Mouse (Mus musculus): ENCODE data around the gene Bckdk. TPM values are rescaled to one million over a fixed set of nuclear protein-coding genes. Genes with fewer than 3 reads are reported as not detected.

Bckdk gene
- polyA plus RNA-seq, 1 experiment from 2014 or later, result 32.5 TPM

GRCm38 (mm10) chr7:127899997-127900396 is 3.9 kb upstream of the Bckdk start:
- no peak overlapping the region for H3K9ac ChIP-seq (replicated peaks)

DNA sequence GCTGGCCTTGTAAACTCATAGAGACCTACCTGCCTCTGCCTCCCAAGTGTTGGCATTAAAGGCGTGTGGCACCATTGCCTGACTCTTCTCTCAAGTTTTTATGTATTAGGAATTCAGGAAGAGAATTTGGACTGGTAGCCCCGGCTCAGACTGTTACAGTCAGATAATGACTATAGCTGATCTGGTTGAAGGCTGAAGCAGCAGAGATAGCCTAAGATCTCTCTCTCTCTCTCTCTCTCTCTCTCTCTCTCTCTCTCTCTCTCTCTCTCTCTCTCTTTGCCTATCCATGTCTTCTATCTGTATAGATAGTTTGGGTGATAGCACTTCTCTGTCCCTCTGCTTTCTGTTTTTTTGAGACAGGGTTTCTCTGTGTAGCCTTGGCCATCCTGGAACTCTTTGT is 2.1 kb upstream of the Bckdk start:
- 55% methylated on average over 2 of the region's 2 CpGs for WGBS (ENCODE audit: insufficient replicate concordance)
- no peak for TF ChIP-seq CTCF (IDR thresholded peaks at IDR 0.05; ENCODE audit: low read depth)
- TF ChIP-seq EP300 (IDR thresholded peaks at IDR 0.05; ENCODE audit: low read depth), result no peak
- ATAC-seq (no peak), DNase-seq (no peak)
- Histone ChIP-seq H3K36me3 (replicated peaks; ENCODE audit: insufficient read depth, low read length) (peaks cover 15% of the 10 kb centered on the region), H3K9ac (replicated peaks) (no peak overlapping the region), H3K27me3 (ENCODE audit: insufficient read depth, low read length) (no peaks in the 10 kb centered on the region), H3K27ac (ENCODE audit: low read depth) (no peak overlapping the region), H3K4me1 (ENCODE audit: insufficient read depth) (peaks cover 32% of the 10 kb centered on the region), H3K4me3 (ENCODE audit: low read depth, low read length) (no peak overlapping the region), H3K4me2 (ENCODE audit: low read depth, low read length) (no peak overlapping the region), H3K9me3 (ENCODE audit: low read length) (no peaks in the 10 kb centered on the region)

More at GRCm38 (mm10) chr7:127899997-127900396, 3.9 kb upstream of the Bckdk start:
- Histone ChIP-seq H3K4me1 (ENCODE audit: insufficient read depth) (peaks cover 36% of the 10 kb centered on the region), H3K27ac (ENCODE audit: low read depth) (no peak overlapping the region), H3K9me3 (ENCODE audit: low read length) (no peaks in the 10 kb centered on the region), H3K36me3 (replicated peaks; ENCODE audit: insufficient read depth, low read length) (no peaks in the 10 kb centered on the region; the same call in 1 of the 2 replicates), H3K27me3 (ENCODE audit: insufficient read depth, low read length) (no peaks in the 10 kb centered on the region), H3K4me2 (ENCODE audit: low read depth, low read length) (no peak overlapping the region; the same call in 1 of the 2 replicates), H3K4me3 (ENCODE audit: low read depth, low read length) (no peak overlapping the region)
- no peak for ATAC-seq
- no peak for DNase-seq
- 21% methylated on average over 7 of the region's 7 CpGs for WGBS (ENCODE audit: insufficient replicate concordance)
- TF ChIP-seq CTCF (IDR thresholded peaks at IDR 0.05; ENCODE audit: low read depth) (no peak), EP300 (IDR thresholded peaks at IDR 0.05; ENCODE audit: low read depth) (no peak)

GRCm38 (mm10) chr7:127907939-127908338 is 4.1 kb downstream of the Bckdk start:
- Histone ChIP-seq H3K9ac (replicated peaks) (no peak overlapping the region), H3K27ac (ENCODE audit: low read depth) (no peak overlapping the region), H3K4me2 (ENCODE audit: low read depth, low read length) (no peak overlapping the region), H3K27me3 (ENCODE audit: insufficient read depth, low read length) (no peaks in the 10 kb centered on the region), H3K36me3 (replicated peaks; ENCODE audit: insufficient read depth, low read length) (peaks cover 46% of the 10 kb centered on the region), H3K4me1 (ENCODE audit: insufficient read depth) (peaks cover 13% of the 10 kb centered on the region), H3K4me3 (ENCODE audit: low read depth, low read length) (no peak overlapping the region), H3K9me3 (ENCODE audit: low read length) (no peaks in the 10 kb centered on the region)
- ATAC-seq (no peak), DNase-seq (no peak)
- WGBS (ENCODE audit: insufficient replicate concordance), result 90% methylated on average over 12 of the region's 12 CpGs
- TF ChIP-seq EP300 (IDR thresholded peaks at IDR 0.05; ENCODE audit: low read depth) (no peak), CTCF (IDR thresholded peaks at IDR 0.05; ENCODE audit: low read depth) (no peak)

GRCm38 (mm10) chr7:127908656-127909055 is 4.8 kb downstream of the Bckdk start:
- H3K4me2 ChIP-seq (ENCODE audit: low read depth, low read length), result no peak overlapping the region
- TF ChIP-seq EP300 (IDR thresholded peaks at IDR 0.05; ENCODE audit: low read depth) (no peak), CTCF (IDR thresholded peaks at IDR 0.05; ENCODE audit: low read depth) (no peak)
- DNase-seq (no peak), ATAC-seq (no peak)
- 76% methylated on average over 4 of the region's 4 CpGs for WGBS (ENCODE audit: insufficient replicate concordance)
- no peak overlapping the region for H3K9ac ChIP-seq (replicated peaks)
- H3K36me3 ChIP-seq (replicated peaks; ENCODE audit: insufficient read depth, low read length), result peaks cover 46% of the 10 kb centered on the region
- H3K9me3 ChIP-seq (ENCODE audit: low read length), result no peaks in the 10 kb centered on the region
- no peak overlapping the region for H3K4me3 ChIP-seq (ENCODE audit: low read depth, low read length)
- H3K4me1 ChIP-seq (ENCODE audit: insufficient read depth), result peaks cover 19% of the 10 kb centered on the region
- H3K27me3 ChIP-seq (ENCODE audit: insufficient read depth, low read length), result no peaks in the 10 kb centered on the region
- no peak overlapping the region for H3K27ac ChIP-seq (ENCODE audit: low read depth)

DNA sequence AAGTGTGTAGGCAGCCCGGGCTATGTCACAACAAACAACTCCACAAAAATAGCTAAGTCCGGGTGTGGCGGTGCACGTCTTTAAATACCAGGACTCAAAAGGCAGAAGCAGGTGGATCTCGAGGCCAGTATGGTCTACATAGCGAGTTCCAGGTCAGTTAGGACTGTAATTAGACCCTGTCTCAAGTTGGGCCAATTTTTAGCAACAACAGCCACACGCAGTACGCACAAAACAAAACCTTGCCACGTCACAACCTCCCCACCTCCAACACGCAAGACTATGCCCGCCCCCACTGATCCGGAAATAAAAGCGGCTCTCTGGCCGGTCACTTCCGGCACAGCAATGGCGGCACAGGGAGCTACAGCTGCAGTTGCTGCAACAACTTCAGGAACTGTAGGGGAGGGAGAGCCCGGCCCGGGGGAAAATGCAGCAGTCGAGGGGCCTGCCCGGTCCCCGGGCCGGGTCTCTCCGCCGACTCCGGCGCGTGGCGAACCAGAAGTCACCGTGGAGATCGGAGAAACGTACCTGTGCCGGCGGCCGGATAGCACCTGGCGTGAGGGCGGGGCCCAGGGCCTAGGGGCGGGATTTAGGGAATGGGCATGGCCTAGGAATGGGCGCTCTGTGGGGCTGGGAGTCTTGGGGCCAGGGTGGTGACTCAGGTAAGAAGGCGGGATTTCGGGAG is 8.4 kb downstream of the Bckdk start, which contains the start of gene Kat8:
Gene Kat8, plus strand, starts transcription at position 327 of the 682 bp plus-strand sequence.
- H3K9ac ChIP-seq (replicated peaks), result peak within 1 kb of the TSS; percentile 83

DNA sequence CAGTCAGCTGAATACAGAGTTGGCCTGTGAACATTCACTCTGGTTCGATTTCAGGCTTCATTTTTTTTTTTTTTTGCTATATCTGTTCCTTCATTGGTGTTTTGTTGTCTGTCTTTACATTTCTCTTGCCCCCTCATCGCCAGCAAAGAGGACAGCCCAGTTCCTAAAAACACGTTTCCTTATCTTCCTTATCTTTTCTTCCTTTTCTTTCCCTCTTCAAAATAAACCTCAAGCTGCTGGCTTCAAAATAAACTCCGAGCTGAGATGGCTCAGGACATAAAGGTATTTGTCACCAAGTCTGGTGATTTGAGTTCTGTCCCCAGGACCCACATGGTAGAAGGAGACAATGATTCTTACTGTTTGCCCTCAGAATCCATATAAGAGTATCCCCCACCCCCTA is 9.1 kb downstream of the Bckdk start:
- DNase-seq (no peak), ATAC-seq (no peak)
- TF ChIP-seq CTCF (IDR thresholded peaks at IDR 0.05; ENCODE audit: low read depth) (no peak), EP300 (IDR thresholded peaks at IDR 0.05; ENCODE audit: low read depth) (no peak)
- no peaks in the 10 kb centered on the region for H3K27me3 ChIP-seq (ENCODE audit: insufficient read depth, low read length)
- H3K9ac ChIP-seq (replicated peaks), result peak overlapping the region; percentile 83
- peak overlapping the region; percentile 83 for H3K27ac ChIP-seq (ENCODE audit: low read depth)
- H3K9me3 ChIP-seq (ENCODE audit: low read length), result no peaks in the 10 kb centered on the region
- H3K4me3 ChIP-seq (ENCODE audit: low read depth, low read length), result peak overlapping the region; percentile 95
- H3K4me1 ChIP-seq (ENCODE audit: insufficient read depth), result peaks cover 10% of the 10 kb centered on the region
- peak overlapping the region; percentile 83 for H3K4me2 ChIP-seq (ENCODE audit: low read depth, low read length)
- H3K36me3 ChIP-seq (replicated peaks; ENCODE audit: insufficient read depth, low read length), result peaks cover 31% of the 10 kb centered on the region
- 4% methylated on average over 4 of the region's 4 CpGs for WGBS (ENCODE audit: insufficient replicate concordance)

More for the DNA sequence above, 8.4 kb downstream of the Bckdk start, which contains the start of gene Kat8:
- TF ChIP-seq EP300 (IDR thresholded peaks at IDR 0.05; ENCODE audit: low read depth) (peak; percentile 66), CTCF (IDR thresholded peaks at IDR 0.05; ENCODE audit: low read depth) (no peak)
- Histone ChIP-seq H3K4me3 (ENCODE audit: low read depth, low read length) (peak within 1 kb of the TSS; percentile 95), H3K9me3 (ENCODE audit: low read length) (no peaks in the 10 kb centered on the region), H3K27me3 (ENCODE audit: insufficient read depth, low read length) (no peaks in the 10 kb centered on the region), H3K27ac (ENCODE audit: low read depth) (peak within 1 kb of the TSS; percentile 83), H3K4me1 (ENCODE audit: insufficient read depth) (peaks cover 10% of the 10 kb centered on the region), H3K4me2 (ENCODE audit: low read depth, low read length) (peak within 1 kb of the TSS; percentile 83), H3K36me3 (replicated peaks; ENCODE audit: insufficient read depth, low read length) (peaks cover 36% of the 10 kb centered on the region)
- ATAC-seq (peak; percentile 97), DNase-seq (peak; percentile 93)
- under 1% methylated on average over 40 of the region's 40 CpGs for WGBS (ENCODE audit: insufficient replicate concordance)

All from liver, postnatal 0 days (tissue).